Mouse (Mus musculus) hindbrain, embryonic 15.5 days (tissue): ENCODE data around the gene Spg7. TPM values are rescaled to one million over a fixed set of nuclear protein-coding genes. Genes with fewer than 3 reads are reported as not detected.
A peak's percentile ranks its signal among the peaks of the same experiment; 100 is the strongest.
"Not testable (repeated sequence)": the region's sequence is repeated elsewhere in the genome, so short reads cannot be mapped to it uniquely, and the experiment has no call there.

Source experiments
- ATAC-seq: fragments of 200-750 bp; cut with Nextera tagmentation; 2 replicates; pipeline ENCODE4 v1.8.0; 2017; ENCODE audit warnings: low read depth, moderate number of reproducible peaks, moderate TSS enrichment; ENCODE audit not compliant: low FRiP score
- H3K27ac ChIP-seq: fragments of 300-500 bp; sonication (generic); replicated peaks from 2 replicates; pipeline ENCODE4 v1.5.1; 2015; ENCODE audit warnings: mild to moderate bottlenecking, inconsistent platforms
- H3K27me3 ChIP-seq: fragments of 300-500 bp; sonication (generic); 2 replicates; pipeline ENCODE4 v1.6.1; 2015; ENCODE audit warnings: control low read depth, inconsistent platforms
- H3K36me3 ChIP-seq: fragments of 300-500 bp; sonication (generic); 2 replicates; pipeline ENCODE4 v1.6.1; 2015; ENCODE audit warnings: control low read depth, inconsistent platforms
- H3K4me1 ChIP-seq: fragments of 300-500 bp; sonication (generic); replicated peaks from 2 replicates; pipeline ENCODE4 v1.6.1; 2015; ENCODE audit warnings: control low read depth, inconsistent platforms
- H3K4me2 ChIP-seq: fragments of 300-500 bp; sonication (generic); 2 replicates; pipeline ENCODE4 v1.6.1; 2015; ENCODE audit warnings: moderate library complexity, mild to moderate bottlenecking, inconsistent platforms
- H3K4me3 ChIP-seq: fragments of 300-500 bp; sonication (generic); 2 replicates; pipeline ENCODE4 v1.5.1; 2015; ENCODE audit warnings: mild to moderate bottlenecking, inconsistent platforms
- H3K9ac ChIP-seq: fragments of 300-500 bp; sonication (generic); 2 replicates; pipeline ENCODE4 v1.6.1; 2015; ENCODE audit warnings: inconsistent platforms
- H3K9me3 ChIP-seq: fragments of 300-500 bp; sonication (generic); 2 replicates; pipeline ENCODE4 v1.6.1; 2016; ENCODE audit warnings: control low read depth, inconsistent platforms
- WGBS: fragments of 180-500 bp; shearing (Covaris S2); methylation state at CpG from one replicate; pipeline ENCODE4 v1.1.7; 2015; 5-methylcytosine and 5-hydroxymethylcytosine counted together
- polyA plus RNA-seq: library from polyadenylated mRNA; unstranded; fragments of >200 nt; fragmentation: Nextera tagmentation; extraction: Ambion mirVana; gene quantifications from 2 replicates; pipeline ENCODE4 v1.2.1, GENCODE M21; 2015

Spg7 gene
- polyA plus RNA-seq, 1 experiment from 2014 or later = 49.1 TPM

- no peaks in the 10 kb centered on the region for H3K36me3 ChIP-seq
- H3K9me3 ChIP-seq = no peaks in the 10 kb centered on the region
- peak; percentile 99 for ATAC-seq
- H3K27ac ChIP-seq = peak within 1 kb of the TSS; percentile 94
- H3K4me2 ChIP-seq = peak within 1 kb of the TSS; percentile 74
- H3K4me3 ChIP-seq = peak within 1 kb of the TSS; percentile 99
- peaks cover 41% of the 10 kb centered on the region for H3K4me1 ChIP-seq
- peak within 1 kb of the TSS; percentile 100 for H3K9ac ChIP-seq
- H3K27me3 ChIP-seq = no peaks in the 10 kb centered on the region
- under 1% methylated on average over 69 of the region's 91 CpGs for WGBS
These were observed 20.4 kb upstream of the Spg7 start, which contains the start of gene Ankrd11 for GRCm38 (mm10) chr8:123042158-123042973. Gene Ankrd11, minus strand, starts transcription at chr8:123042277.

GRCm38 (mm10) chr8:123042974-123043625 lies 19.6 kb upstream of the Spg7 start:
- WGBS = 27% methylated on average over 22 of the region's 22 CpGs
- Histone ChIP-seq H3K4me1 (peaks cover 41% of the 10 kb centered on the region), H3K9ac (peak overlapping the region; percentile 76), H3K36me3 (no peaks in the 10 kb centered on the region), H3K4me2 (peak overlapping the region; percentile 74), H3K27ac (peak overlapping the region; percentile 94), H3K4me3 (peak overlapping the region; percentile 99), H3K9me3 (no peaks in the 10 kb centered on the region), H3K27me3 (no peaks in the 10 kb centered on the region)
- ATAC-seq = no peak

GRCm38 (mm10) chr8:123043941-123044340 lies 18.8 kb upstream of the Spg7 start:
- H3K27ac ChIP-seq = no peak overlapping the region
- H3K9me3 ChIP-seq = no peaks in the 10 kb centered on the region
- H3K4me2 ChIP-seq = 0 out of 2 replicates have a peak overlapping the region, but pooled peaks have one; percentile 74
- peaks cover 36% of the 10 kb centered on the region for H3K4me1 ChIP-seq
- ATAC-seq = no peak
- H3K9ac ChIP-seq = no peak overlapping the region
- H3K36me3 ChIP-seq = no peaks in the 10 kb centered on the region
- WGBS = 89% methylated on average over 3 of the region's 3 CpGs
- H3K4me3 ChIP-seq = no peak overlapping the region
- no peaks in the 10 kb centered on the region for H3K27me3 ChIP-seq

- peaks cover 26% of the 10 kb centered on the region for H3K4me1 ChIP-seq
- H3K4me2 ChIP-seq, H3K27ac ChIP-seq, ATAC-seq, H3K4me3 ChIP-seq, H3K9me3 ChIP-seq, H3K27me3 ChIP-seq, H3K9ac ChIP-seq, H3K36me3 ChIP-seq: not testable (repeated sequence)
- 97% methylated on average over 23 of the region's 23 CpGs for WGBS
These were observed 17.9 kb upstream of the Spg7 start for GRCm38 (mm10) chr8:123044743-123045425.

- Histone ChIP-seq H3K27me3 (no peaks in the 10 kb centered on the region), H3K27ac (no peak overlapping the region), H3K4me1 (peaks cover 15% of the 10 kb centered on the region), H3K9ac (no peak overlapping the region), H3K36me3 (no peaks in the 10 kb centered on the region), H3K4me2 (no peak overlapping the region), H3K4me3 (no peak overlapping the region), H3K9me3 (no peaks in the 10 kb centered on the region)
- 81% methylated on average over 4 of the region's 4 CpGs for WGBS
- ATAC-seq = no peak
These were observed 16.0 kb upstream of the Spg7 start for GRCm38 (mm10) chr8:123046706-123047105.

- H3K4me3 ChIP-seq = no peak overlapping the region
- WGBS = 90% methylated on average over 7 of the region's 7 CpGs
- no peaks in the 10 kb centered on the region for H3K27me3 ChIP-seq
- H3K4me2 ChIP-seq = no peak overlapping the region
- ATAC-seq = no peak
- H3K9ac ChIP-seq = no peak overlapping the region
- H3K9me3 ChIP-seq = no peaks in the 10 kb centered on the region
- peaks cover 15% of the 10 kb centered on the region for H3K4me1 ChIP-seq
- no peak overlapping the region for H3K27ac ChIP-seq
- H3K36me3 ChIP-seq = no peaks in the 10 kb centered on the region
These were observed 14.9 kb upstream of the Spg7 start for GRCm38 (mm10) chr8:123047827-123048226.

- Histone ChIP-seq H3K9ac (no peak overlapping the region), H3K27ac (no peak overlapping the region), H3K4me2 (no peak overlapping the region), H3K9me3 (no peaks in the 10 kb centered on the region), H3K36me3 (no peaks in the 10 kb centered on the region), H3K4me1 (peaks cover 9% of the 10 kb centered on the region), H3K4me3 (no peak overlapping the region), H3K27me3 (no peaks in the 10 kb centered on the region)
- ATAC-seq = no peak
- WGBS = 87% methylated on average over 7 of the region's 7 CpGs
These were observed 14.3 kb upstream of the Spg7 start for GRCm38 (mm10) chr8:123048402-123048801.

- Histone ChIP-seq H3K27me3 (no peaks in the 10 kb centered on the region), H3K9me3 (no peaks in the 10 kb centered on the region), H3K27ac (no peak overlapping the region), H3K4me2 (no peak overlapping the region), H3K4me3 (no peak overlapping the region), H3K4me1 (no peaks in the 10 kb centered on the region), H3K9ac (no peak overlapping the region), H3K36me3 (no peaks in the 10 kb centered on the region)
- 72% methylated on average over 5 of the region's 5 CpGs for WGBS
- ATAC-seq = no peak
These were observed 11.3 kb upstream of the Spg7 start for GRCm38 (mm10) chr8:123051458-123051857.

GRCm38 (mm10) chr8:123064072-123064471 lies 1.3 kb downstream of the Spg7 start:
- H3K36me3 ChIP-seq = no peaks in the 10 kb centered on the region
- H3K9me3 ChIP-seq = no peaks in the 10 kb centered on the region
- no peak overlapping the region for H3K9ac ChIP-seq
- peak overlapping the region; percentile 69 for H3K4me3 ChIP-seq
- WGBS = 76% methylated on average over 4 of the region's 4 CpGs
- ATAC-seq = no peak
- no peaks in the 10 kb centered on the region for H3K27me3 ChIP-seq
- peak overlapping the region; percentile 95 for H3K27ac ChIP-seq
- H3K4me1 ChIP-seq = peaks cover 30% of the 10 kb centered on the region
- H3K4me2 ChIP-seq = peak overlapping the region; percentile 78

- peak overlapping the region; percentile 78 for H3K4me2 ChIP-seq
- under 1% methylated on average over 14 of the region's 14 CpGs for WGBS
- peak overlapping the region; percentile 95 for H3K27ac ChIP-seq
- peaks cover 30% of the 10 kb centered on the region for H3K4me1 ChIP-seq
- H3K9me3 ChIP-seq = no peaks in the 10 kb centered on the region
- ATAC-seq = peak; percentile 43; the same call in 1 of the 2 replicates
- no peaks in the 10 kb centered on the region for H3K27me3 ChIP-seq
- peak overlapping the region; percentile 69 for H3K9ac ChIP-seq
- peak overlapping the region; percentile 69 for H3K4me3 ChIP-seq
- no peaks in the 10 kb centered on the region for H3K36me3 ChIP-seq
These were observed 2.1 kb downstream of the Spg7 start for GRCm38 (mm10) chr8:123064809-123065213.

GRCm38 (mm10) chr8:123065214-123066100 lies 2.7 kb downstream of the Spg7 start:
- WGBS = under 1% methylated on average over 78 of the region's 84 CpGs
- peaks cover 30% of the 10 kb centered on the region for H3K4me1 ChIP-seq
- no peaks in the 10 kb centered on the region for H3K9me3 ChIP-seq
- H3K27me3 ChIP-seq = no peaks in the 10 kb centered on the region
- H3K27ac ChIP-seq = peak overlapping the region; percentile 95
- H3K9ac ChIP-seq = peak overlapping the region; percentile 94
- H3K4me3 ChIP-seq = peak overlapping the region; percentile 69
- ATAC-seq = peak; percentile 97
- peaks cover 5% of the 10 kb centered on the region for H3K36me3 ChIP-seq
- peak overlapping the region; percentile 78 for H3K4me2 ChIP-seq
